Mouse (Mus musculus): ENCODE measurements around the gene Aplp2. TPM values are rescaled to one million over a fixed set of nuclear protein-coding genes. Genes with fewer than 3 reads are reported as not detected.

Gene Aplp2
- 100 to 1,000 TPM; 568 to 604 TPM for total RNA-seq (2021)
- long read RNA-seq, experiment 1, transcript Aplp2-201 (17 exons, 3,634 nt), result major isoform, 55 of 697 reads
- long read RNA-seq, experiment 1, transcript Aplp2-202 (17 exons, 3,504 nt), result minor isoform, 53 of 697 reads
- long read RNA-seq, experiment 1, transcript Aplp2-209 (16 exons, 3,462 nt), result minor isoform, 19 of 697 reads
- long read RNA-seq, experiment 1, partial matches to known transcripts, result 25 of 697 reads
- long read RNA-seq, experiment 1, other reads (novel, unspliced or antisense), result 542 of 697 reads
- long read RNA-seq, experiment 2, transcript Aplp2-202 (17 exons, 3,504 nt), result major isoform, 52 of 596 reads
- long read RNA-seq, experiment 2, transcript Aplp2-209 (16 exons, 3,462 nt), result minor isoform, 21 of 596 reads
- long read RNA-seq, experiment 2, transcript Aplp2-201 (17 exons, 3,634 nt), result minor isoform, 48 of 596 reads
- long read RNA-seq, experiment 2, partial matches to known transcripts, result 32 of 596 reads
- long read RNA-seq, experiment 2, other reads (novel, unspliced or antisense), result 441 of 596 reads

DNA sequence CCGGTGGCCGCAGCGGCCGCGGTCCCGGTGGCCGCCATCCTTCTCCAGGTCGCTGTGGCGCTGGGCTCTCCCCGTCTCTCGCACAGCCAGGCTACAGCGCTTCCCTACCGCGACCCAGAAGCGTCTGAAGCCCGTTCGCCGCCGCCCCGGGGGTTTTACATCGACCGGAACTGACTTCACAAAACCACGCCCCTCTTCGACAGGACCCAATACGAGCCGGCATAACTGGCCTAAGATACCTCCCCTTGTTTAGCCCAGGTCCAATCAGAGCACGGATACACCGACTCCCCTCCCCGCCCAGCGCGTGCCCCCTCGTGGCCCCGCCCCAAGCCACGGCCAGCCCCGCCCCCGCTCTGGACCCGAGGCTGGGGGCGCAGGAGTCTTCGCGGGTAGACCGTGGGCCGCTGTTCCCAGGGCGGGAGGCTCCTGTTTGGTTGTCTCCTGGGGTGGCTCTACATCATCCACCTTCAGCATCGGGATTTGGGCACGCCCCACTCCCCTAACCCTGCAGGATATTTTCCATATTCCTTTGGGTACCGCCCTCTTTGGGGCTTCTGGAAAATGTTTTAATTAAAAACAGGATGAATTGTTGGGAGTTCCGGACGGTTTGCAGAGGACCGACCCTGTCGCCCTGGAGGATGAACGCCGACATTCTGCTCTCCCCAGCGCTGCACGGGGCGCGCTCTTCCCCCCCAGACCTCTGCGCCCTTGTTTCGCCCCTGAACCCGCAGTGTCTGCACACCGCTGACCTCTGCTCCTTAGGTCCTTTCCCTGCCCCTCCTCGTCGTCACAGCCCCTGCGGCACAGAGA lies at the start of gene Aplp2:
Gene Aplp2 (minus strand): TSS at position 126 of the 810 bp plus-strand sequence.
- Histone ChIP-seq H3K27ac (peak within 1 kb of the TSS; percentile 97), H3K4me3 (peak within 1 kb of the TSS; percentile 80)
- intact Hi-C loops (cut with DNase I), result loop anchor here (1.0 to 2.0 kb wide), 2 partner anchors 35 to 69 kb away; no protein-coding TSS in a partner anchor
- DNase-seq (ENCODE audit: extremely low spot score in 1 of 2, low spot score in 2 of 2), result peak; percentile 96 to 97
- no peak; the same call in 1 of the 2 replicates for TF ChIP-seq CTCF (IDR thresholded peaks at IDR 0.05)

DNA sequence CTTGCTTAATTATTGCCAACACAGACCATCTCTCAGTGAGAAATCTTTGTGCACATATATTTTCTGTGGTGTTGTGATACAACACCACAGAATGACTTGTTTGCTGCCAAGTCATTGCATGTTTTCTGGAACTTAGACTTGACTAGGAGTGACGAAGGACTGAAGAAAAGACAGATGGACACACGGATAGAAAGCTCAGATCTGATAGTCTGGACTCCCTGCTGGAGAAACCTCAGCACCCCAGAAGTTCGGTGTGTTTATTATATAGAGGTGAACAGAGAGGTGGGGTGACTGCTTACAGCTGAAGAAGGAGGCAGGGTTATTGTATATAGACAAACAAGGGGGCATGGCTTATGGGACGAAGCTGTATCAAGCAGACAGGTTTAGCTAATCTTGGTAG lies 48.6 kb upstream of the Aplp2 start:
- intact Hi-C loops (cut with DNase I), result no loop called here
- TF ChIP-seq CTCF (IDR thresholded peaks at IDR 0.05), result no peak
- no peak overlapping the region for H3K27ac ChIP-seq
- no peak overlapping the region for H3K4me3 ChIP-seq
- DNase-seq (ENCODE audit: extremely low spot score in 1 of 2, low spot score in 2 of 2), result no peak

DNA sequence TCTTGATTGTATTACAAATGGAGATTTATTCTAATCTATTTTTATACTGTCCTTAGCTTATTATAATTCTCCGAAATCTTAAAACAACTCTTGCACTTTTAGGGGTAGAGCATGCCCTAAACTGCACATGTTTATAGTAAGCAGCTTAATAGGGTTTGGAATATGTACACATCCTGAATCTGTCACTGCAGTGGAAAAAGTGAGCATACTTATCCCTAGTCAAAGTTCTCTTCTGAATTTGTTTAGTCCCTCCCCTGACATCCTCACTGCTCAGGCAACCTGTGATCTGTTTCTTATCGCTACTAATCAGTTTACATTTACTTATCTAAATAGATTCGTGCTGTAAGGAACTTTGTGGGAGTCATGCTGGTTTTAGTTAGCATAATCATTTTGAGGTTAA lies 46.6 kb upstream of the Aplp2 start:
- no peak for TF ChIP-seq CTCF (IDR thresholded peaks at IDR 0.05)
- Histone ChIP-seq H3K4me3 (no peak overlapping the region), H3K27ac (no peak overlapping the region)
- no peak for DNase-seq (ENCODE audit: extremely low spot score in 1 of 2, low spot score in 2 of 2)
- intact Hi-C loops (cut with DNase I), result no loop called here

DNA sequence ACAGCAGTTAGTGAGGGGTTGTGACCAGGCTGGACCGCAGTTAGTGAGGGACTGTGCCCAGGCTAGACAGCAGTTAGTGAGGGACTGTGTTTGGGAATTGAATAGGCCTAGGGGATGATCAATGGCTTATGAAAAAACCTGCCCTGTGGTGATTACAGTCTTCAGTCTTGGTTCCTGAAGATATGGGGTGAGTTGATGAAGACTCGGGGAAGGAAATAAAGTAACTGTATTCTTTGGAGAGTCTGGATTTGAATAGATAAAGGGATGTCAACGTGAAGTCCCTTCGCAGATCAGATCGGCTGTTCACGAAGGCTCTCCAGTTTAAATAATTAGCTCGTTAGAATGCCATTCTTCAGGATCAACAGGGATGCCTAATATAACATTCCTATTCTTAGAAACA lies 44.3 kb upstream of the Aplp2 start:
- no peak overlapping the region for H3K4me3 ChIP-seq
- H3K27ac ChIP-seq, result no peak overlapping the region
- intact Hi-C loops (cut with DNase I), result no loop called here
- no peak for DNase-seq (ENCODE audit: extremely low spot score in 1 of 2, low spot score in 2 of 2)
- TF ChIP-seq CTCF (IDR thresholded peaks at IDR 0.05), result no peak

DNA sequence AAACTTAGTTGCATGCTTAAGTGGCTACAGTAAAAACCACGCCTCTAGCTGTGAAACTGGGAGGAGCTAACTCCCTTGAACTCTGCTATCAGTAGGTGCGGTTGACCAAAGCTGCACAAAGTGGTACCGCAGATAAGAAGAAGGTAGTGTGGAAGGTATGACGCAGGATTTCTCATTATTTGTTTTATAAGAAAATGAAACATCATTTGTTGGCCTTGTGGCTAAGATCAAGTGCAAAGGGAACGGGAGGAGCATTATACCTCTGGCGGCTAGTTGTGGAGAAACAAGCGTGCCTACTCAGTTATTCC lies 43.0 kb upstream of the Aplp2 start:
- TF ChIP-seq CTCF (IDR thresholded peaks at IDR 0.05), result no peak
- intact Hi-C loops (cut with DNase I), result no loop called here
- Histone ChIP-seq H3K4me3 (no peak overlapping the region), H3K27ac (no peak overlapping the region)
- no peak for DNase-seq (ENCODE audit: extremely low spot score in 1 of 2, low spot score in 2 of 2)

DNA sequence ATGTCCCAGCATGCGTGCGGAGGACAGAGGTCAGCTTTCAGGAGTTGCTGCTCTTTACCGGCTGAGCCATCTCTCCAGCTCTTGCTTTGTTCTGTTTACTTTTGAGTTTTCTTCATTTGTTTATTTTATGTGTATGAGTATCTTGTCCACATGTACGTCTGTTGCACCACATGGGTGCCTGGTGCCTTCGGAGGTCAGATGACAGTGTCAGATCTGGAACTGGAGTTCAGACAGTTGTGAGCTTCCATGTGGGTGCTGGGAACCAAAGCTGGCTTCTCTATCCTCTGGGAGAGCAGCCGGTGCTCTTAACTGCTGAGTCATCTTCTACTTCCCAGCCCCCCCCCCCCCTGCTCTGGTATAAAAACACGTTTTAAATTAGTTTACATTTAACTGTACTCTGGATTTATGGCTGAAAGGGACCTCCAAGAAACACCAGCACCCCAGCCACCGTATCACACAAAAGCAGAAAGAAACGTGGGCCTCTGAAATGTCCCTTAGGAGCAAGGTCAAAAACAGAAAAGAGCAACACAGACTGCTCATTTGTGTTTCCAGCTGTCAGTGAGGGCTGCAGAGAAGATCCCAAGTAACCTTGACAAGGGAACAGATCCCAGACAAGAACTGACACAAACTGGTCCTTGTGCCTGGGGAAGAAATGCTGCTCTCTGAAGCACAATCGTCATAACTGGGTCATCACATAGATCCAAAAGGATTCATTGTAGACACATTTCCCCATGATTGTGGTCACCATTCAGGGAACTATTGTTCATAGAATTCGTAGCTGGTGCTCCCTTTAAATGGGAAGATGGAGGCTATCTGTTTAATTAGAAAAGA lies 42.5 kb upstream of the Aplp2 start:
- TF ChIP-seq CTCF (IDR thresholded peaks at IDR 0.05), result no peak
- no peak overlapping the region for H3K27ac ChIP-seq
- H3K4me3 ChIP-seq, result no peak overlapping the region
- intact Hi-C loops (cut with DNase I), result no loop called here
- DNase-seq (ENCODE audit: extremely low spot score in 1 of 2, low spot score in 2 of 2), result no peak

DNA sequence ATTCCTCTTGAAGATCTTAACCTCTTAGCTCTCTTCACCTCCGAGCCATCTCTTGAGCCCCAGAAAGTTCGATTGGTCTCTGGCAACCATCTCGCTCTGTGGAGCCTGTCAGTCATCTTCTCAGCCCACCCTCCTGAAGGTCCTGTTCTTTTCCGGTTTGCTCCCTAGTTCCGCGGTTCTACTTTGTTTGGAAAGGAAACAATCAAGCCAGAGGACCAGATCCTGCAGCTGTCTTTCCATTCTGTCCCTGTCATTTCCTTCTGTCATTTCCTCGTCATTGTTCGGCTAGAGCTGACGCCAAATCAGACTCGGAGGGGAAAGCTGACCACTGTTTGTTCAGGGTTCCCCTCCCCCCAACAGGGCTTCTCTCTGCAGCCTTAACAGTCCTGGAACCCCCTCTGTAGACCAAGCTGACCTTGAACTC lies 41.7 kb upstream of the Aplp2 start:
- no peak for DNase-seq (ENCODE audit: extremely low spot score in 1 of 2, low spot score in 2 of 2)
- H3K27ac ChIP-seq, result no peak overlapping the region
- intact Hi-C loops (cut with DNase I), result no loop called here
- TF ChIP-seq CTCF (IDR thresholded peaks at IDR 0.05), result no peak
- H3K4me3 ChIP-seq, result no peak overlapping the region

DNA sequence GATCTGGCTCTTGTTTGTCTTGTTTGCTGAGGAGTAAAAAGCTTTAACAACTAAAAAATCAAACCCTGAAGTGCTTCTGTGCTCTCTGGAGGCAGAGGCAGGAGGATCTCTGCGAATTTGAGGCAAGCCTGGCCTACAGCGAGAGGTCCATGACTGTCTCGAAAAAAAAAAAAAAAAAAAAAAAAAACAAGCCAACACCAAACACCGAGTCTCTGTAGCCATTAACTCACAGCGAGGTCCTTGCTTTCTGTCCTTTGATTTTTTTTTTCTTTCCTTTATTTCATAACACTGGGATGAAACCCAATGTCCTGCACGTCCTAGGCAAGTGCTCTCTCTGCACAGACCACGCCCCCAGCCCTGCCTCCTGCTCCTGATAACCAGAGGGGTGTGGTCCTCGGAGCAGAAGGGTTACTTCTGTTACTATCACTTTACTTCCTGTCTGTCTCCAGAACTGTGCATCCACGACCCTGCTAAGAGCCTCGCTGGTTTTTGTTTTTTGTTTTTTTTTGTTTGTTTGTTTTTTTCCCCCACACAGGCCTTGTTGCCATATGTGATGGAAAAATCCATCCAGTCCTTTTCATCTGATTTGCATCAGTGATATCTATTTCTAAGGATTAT lies 40.7 kb upstream of the Aplp2 start:
- H3K27ac ChIP-seq, result no peak overlapping the region
- intact Hi-C loops (cut with DNase I), result no loop called here
- no peak for TF ChIP-seq CTCF (IDR thresholded peaks at IDR 0.05)
- no peak overlapping the region for H3K4me3 ChIP-seq
- no peak for DNase-seq (ENCODE audit: extremely low spot score in 1 of 2, low spot score in 2 of 2)

DNA sequence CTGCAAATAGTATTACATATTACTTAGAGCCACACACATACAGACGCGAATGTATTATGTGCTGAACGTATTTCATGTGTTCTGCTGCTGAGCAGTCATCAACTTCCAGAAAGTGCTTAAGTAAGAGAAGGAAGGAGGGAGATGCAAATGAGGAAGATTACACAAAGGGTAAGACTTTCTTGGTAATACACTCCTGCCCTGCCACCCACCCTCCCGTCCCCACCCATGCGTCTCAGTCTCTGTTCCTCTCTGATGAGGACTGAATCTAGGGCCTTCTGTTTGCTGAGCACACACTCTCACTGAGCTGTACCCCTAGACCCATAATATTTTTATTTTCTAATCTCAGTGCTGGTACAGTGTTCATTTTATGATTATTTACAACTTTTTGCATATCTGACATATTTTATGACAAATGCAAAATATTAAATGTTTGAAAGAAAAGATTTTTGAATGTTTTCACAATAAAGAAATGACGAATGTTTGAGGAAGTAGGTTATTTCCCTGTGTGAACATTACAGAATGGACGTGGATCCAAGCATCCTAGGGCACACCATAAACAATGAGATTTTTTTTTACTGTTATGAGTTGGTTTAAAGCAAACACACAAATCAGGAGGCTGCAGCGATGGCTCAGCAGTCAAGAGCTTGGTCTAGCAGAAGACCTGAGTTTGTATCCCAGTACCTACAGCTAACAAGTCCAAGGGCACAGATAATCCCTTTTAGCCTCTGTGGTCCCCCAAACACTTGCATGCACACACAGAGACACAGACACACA lies 36.0 kb upstream of the Aplp2 start:
- intact Hi-C loops (cut with DNase I), result no loop called here
- no peak for DNase-seq (ENCODE audit: extremely low spot score in 1 of 2, low spot score in 2 of 2)
- no peak overlapping the region for H3K4me3 ChIP-seq
- H3K27ac ChIP-seq, result no peak overlapping the region
- no peak for TF ChIP-seq CTCF (IDR thresholded peaks at IDR 0.05)

DNA sequence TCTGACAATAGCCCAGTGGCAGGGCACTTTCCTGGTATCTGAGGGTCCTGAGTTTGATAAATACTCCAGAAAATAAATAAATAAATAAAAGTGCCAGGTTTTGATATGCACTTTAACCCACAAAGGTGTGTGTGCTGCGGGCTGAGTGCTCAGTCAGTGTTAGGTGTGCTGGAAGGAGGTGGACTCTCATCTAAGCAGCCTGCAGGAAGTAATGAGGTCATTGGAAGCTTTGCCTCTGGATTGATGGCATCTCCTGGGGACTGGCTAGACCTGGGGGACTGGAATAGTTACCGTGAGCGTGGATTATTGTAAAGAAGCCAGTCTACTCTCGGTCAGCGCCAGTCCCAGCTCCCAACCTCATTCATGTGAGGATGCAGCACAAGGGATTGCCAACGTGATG lies 34.8 kb upstream of the Aplp2 start:
- no peak overlapping the region for H3K4me3 ChIP-seq
- no peak for DNase-seq (ENCODE audit: extremely low spot score in 1 of 2, low spot score in 2 of 2)
- intact Hi-C loops (cut with DNase I), result no loop called here
- H3K27ac ChIP-seq, result no peak overlapping the region
- no peak for TF ChIP-seq CTCF (IDR thresholded peaks at IDR 0.05)

DNA sequence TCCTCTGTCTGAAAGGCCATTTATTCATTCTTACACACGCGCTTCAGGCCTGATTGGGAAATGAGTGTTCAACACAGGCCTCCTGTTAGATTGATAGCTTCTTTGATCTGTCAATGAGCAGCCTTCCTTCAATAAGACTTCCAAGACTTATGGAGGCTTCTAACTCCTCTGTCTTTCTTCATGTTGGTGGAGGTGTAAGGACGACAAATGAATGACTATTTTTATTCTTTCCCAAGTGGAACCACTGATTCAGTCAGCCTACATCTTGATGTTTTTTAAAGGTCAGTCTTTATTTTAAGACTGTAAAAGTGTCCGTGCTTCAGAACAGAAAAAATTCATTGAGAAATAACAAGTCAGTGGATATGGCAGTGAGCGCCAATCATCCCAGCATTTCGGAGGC lies 33.4 kb upstream of the Aplp2 start:
- intact Hi-C loops (cut with DNase I), result no loop called here

More for the DNA sequence above, 33.4 kb upstream of the Aplp2 start:
- Histone ChIP-seq H3K4me3 (no peak overlapping the region), H3K27ac (no peak overlapping the region)
- TF ChIP-seq CTCF (IDR thresholded peaks at IDR 0.05), result no peak
- DNase-seq (ENCODE audit: extremely low spot score in 1 of 2, low spot score in 2 of 2), result no peak

All from left cerebral cortex, adult 2 months (tissue).